Mouse (Mus musculus) stomach, embryonic 16.5 days (tissue): ENCODE results near the gene Gm49345. TPM values are rescaled to one million over a fixed set of nuclear protein-coding genes. Genes with fewer than 3 reads are reported as not detected.
"Not testable (repeated sequence)": the region's sequence is repeated elsewhere in the genome, so short reads cannot be mapped to it uniquely, and the experiment has no call there.

Experiments used
- ATAC-seq: fragments of 200-750 bp; cut with Nextera tagmentation; 2 replicates; pipeline ENCODE4 v1.8.0; 2017; ENCODE audit warnings: moderate number of reproducible peaks, moderate TSS enrichment; ENCODE audit not compliant: insufficient read depth, low FRiP score
- H3K27ac ChIP-seq: fragments of 300-500 bp; sonication (generic); 2 replicates; pipeline ENCODE4 v1.5.1; 2014; ENCODE audit warnings: low read length
- H3K27me3 ChIP-seq: fragments of 300-500 bp; sonication (generic); 2 replicates; pipeline ENCODE4 v1.6.1; 2014; ENCODE audit warnings: low read length, control low read depth, mixed read lengths; ENCODE audit not compliant: control insufficient read depth, insufficient read depth
- H3K36me3 ChIP-seq: fragments of 300-500 bp; sonication (generic); 2 replicates; pipeline ENCODE4 v1.6.1; 2014; ENCODE audit warnings: low read length; ENCODE audit not compliant: control insufficient read depth, insufficient read depth
- H3K4me1 ChIP-seq: fragments of 300-500 bp; sonication (generic); 2 replicates; pipeline ENCODE4 v1.6.1; 2014; ENCODE audit warnings: low read length, control low read depth, mixed read lengths; ENCODE audit not compliant: control insufficient read depth, insufficient read depth
- H3K4me2 ChIP-seq: fragments of 300-500 bp; sonication (generic); 2 replicates; pipeline ENCODE4 v1.6.1; 2014; ENCODE audit warnings: low read depth, low read length, mixed read lengths
- H3K4me3 ChIP-seq: fragments of 300-500 bp; sonication (generic); replicated peaks from 2 replicates; pipeline ENCODE4 v1.5.1; 2014; ENCODE audit warnings: mild to moderate bottlenecking, low read length
- H3K9ac ChIP-seq: fragments of 300-500 bp; sonication (generic); 2 replicates; pipeline ENCODE4 v1.6.1; 2014; ENCODE audit warnings: low read length
- H3K9me3 ChIP-seq: fragments of 300-500 bp; sonication (generic); replicated peaks from 2 replicates; pipeline ENCODE4 v1.6.1; 2016; ENCODE audit warnings: low read length, control low read depth; ENCODE audit not compliant: control insufficient read depth
- WGBS: fragments of 180-500 bp; shearing (Covaris S2); extraction: QIAGEN DNeasy Blood & Tissue Kit; methylation state at CpG from one replicate; pipeline ENCODE4 v1.1.7; 2014; 5-methylcytosine and 5-hydroxymethylcytosine counted together
- polyA plus RNA-seq: library from polyadenylated mRNA; unstranded; fragments of >200 nt; fragmentation: Nextera tagmentation; extraction: Ambion mirVana; gene quantifications from 2 replicates; pipeline ENCODE4 v1.2.1, GENCODE M21; 2015

The Gm49345 gene
- not detected in 2 replicates for polyA plus RNA-seq

- H3K9me3 ChIP-seq = no peaks in the 10 kb centered on the region
- H3K4me1 ChIP-seq = no peaks in the 10 kb centered on the region
- no peaks in the 10 kb centered on the region for H3K36me3 ChIP-seq
- peak within 1 kb of the TSS; percentile 51 for H3K4me2 ChIP-seq
- H3K27me3 ChIP-seq = no peaks in the 10 kb centered on the region
- 0% methylated on average over 19 of the region's 19 CpGs for WGBS
- H3K4me3 ChIP-seq = peak within 1 kb of the TSS; percentile 89
- ATAC-seq = peak; percentile 98
- peak within 1 kb of the TSS; percentile 66 for H3K27ac ChIP-seq
- peak within 1 kb of the TSS; percentile 89 for H3K9ac ChIP-seq
These were observed at the start of gene Gm49345, which contains the start of gene Zfp729a for GRCm38 (mm10) chr13:67637294-67638007. Gene Gm49345 (minus strand): TSS chr13:67637769. Gene Zfp729a (minus strand): TSS chr13:67637791.

DNA sequence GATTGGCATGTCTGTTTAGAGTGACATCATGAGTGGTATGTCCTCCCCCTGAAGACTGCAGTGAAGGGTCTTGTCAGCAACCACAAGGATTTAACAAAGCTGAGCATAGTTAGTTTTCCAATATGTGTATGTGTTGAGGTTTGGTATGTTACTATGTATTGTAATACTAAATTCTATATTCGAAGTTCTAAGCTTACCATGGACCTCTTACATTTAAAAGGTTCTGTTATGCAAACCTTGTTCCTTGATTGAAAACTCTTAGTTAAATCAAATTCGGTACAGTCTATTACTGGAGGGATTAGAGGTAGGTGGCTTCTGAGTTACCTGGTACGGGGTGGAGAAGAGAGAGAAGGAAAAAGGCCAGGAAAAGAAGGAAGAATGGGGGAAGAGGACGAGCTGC is 49.4 kb upstream of the Gm49345 start, which contains the start of gene Zfp738:
Zfp738 (minus strand) TSS at position 101 of the 400 bp plus-strand sequence.
- no peak within 1 kb of the TSS for H3K4me3 ChIP-seq
- H3K4me1 ChIP-seq = peaks cover 3% of the 10 kb centered on the region; the same call in 1 of the 2 replicates
- no peaks in the 10 kb centered on the region for H3K9me3 ChIP-seq
- 83% methylated on average over 4 of the region's 4 CpGs for WGBS
- H3K9ac ChIP-seq = no peak within 1 kb of the TSS
- no peaks in the 10 kb centered on the region for H3K36me3 ChIP-seq
- no peak within 1 kb of the TSS for H3K4me2 ChIP-seq
- H3K27me3 ChIP-seq = no peaks in the 10 kb centered on the region
- no peak for ATAC-seq
- H3K27ac ChIP-seq = no peak within 1 kb of the TSS

- Histone ChIP-seq H3K4me3 (peak overlapping the region; percentile 76), H3K9ac (peak overlapping the region; percentile 86), H3K4me2 (peak overlapping the region; percentile 53)
- WGBS = 65% methylated on average over 2 of the region's 2 CpGs
- H3K27me3 ChIP-seq, H3K27ac ChIP-seq, H3K9me3 ChIP-seq, ATAC-seq, H3K36me3 ChIP-seq, H3K4me1 ChIP-seq: not testable (repeated sequence)
These were observed 46.3 kb upstream of the Gm49345 start for GRCm38 (mm10) chr13:67683841-67684240.

GRCm38 (mm10) chr13:67682959-67683735 is 45.6 kb upstream of the Gm49345 start:
- H3K27me3 ChIP-seq, H3K4me1 ChIP-seq, H3K9me3 ChIP-seq, H3K27ac ChIP-seq, H3K36me3 ChIP-seq: not testable (repeated sequence)
- H3K4me3 ChIP-seq = peak overlapping the region; percentile 76
- H3K9ac ChIP-seq = peak overlapping the region; percentile 86
- H3K4me2 ChIP-seq = peak overlapping the region; percentile 66
- ATAC-seq = peak; percentile 100
- 14% methylated on average over 16 of the region's 16 CpGs for WGBS

GRCm38 (mm10) chr13:67674902-67675301 is 37.3 kb upstream of the Gm49345 start:
- Histone ChIP-seq H3K4me2 (no peak overlapping the region), H3K27me3 (no peaks in the 10 kb centered on the region), H3K9me3 (no peaks in the 10 kb centered on the region), H3K27ac (no peak overlapping the region), H3K9ac (no peak overlapping the region), H3K36me3 (peaks cover under 1% of the 10 kb centered on the region; the same call in 1 of the 2 replicates), H3K4me1 (no peaks in the 10 kb centered on the region), H3K4me3 (no peak overlapping the region)
- no peak for ATAC-seq
- whole genome bisulfite sequencing = 91% methylated on average over 2 of the region's 2 CpGs

DNA sequence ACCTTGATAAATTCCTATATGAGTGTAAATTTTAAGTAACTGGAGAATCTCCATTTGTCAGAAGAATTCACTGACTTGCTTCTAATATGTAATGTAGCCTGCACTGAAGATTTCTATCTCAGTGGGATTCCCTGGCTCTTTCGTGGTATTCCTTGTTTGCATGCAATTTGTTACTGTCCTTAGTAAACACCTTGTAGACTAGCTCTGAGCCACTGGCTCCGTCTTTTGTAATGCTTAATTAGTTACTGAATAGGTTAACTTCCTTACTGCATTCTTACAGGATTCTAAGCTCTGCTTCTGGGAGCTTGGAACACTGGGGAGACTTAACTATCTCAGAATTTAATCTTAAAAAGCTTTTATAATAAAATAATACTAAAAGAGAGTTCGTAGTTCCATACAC is 14.9 kb upstream of the Gm49345 start:
- Histone ChIP-seq H3K4me1 (no peaks in the 10 kb centered on the region), H3K27me3 (no peaks in the 10 kb centered on the region), H3K9me3 (no peaks in the 10 kb centered on the region), H3K36me3 (no peaks in the 10 kb centered on the region), H3K9ac (no peak overlapping the region), H3K27ac (no peak overlapping the region), H3K4me2 (no peak overlapping the region), H3K4me3 (no peak overlapping the region)
- ATAC-seq = no peak
- 47% methylated on average over 3 of the region's 3 CpGs for WGBS

- H3K4me2 ChIP-seq = peak overlapping the region; percentile 43; the same call in 1 of the 2 replicates
- H3K27me3 ChIP-seq = no peaks in the 10 kb centered on the region
- WGBS = 84% methylated on average over 4 of the region's 4 CpGs
- no peak overlapping the region for H3K9ac ChIP-seq
- H3K4me3 ChIP-seq = peak overlapping the region; percentile 83; the same call in 1 of the 2 replicates
- H3K4me1 ChIP-seq = peaks cover 4% of the 10 kb centered on the region; the same call in 1 of the 2 replicates
- H3K36me3 ChIP-seq = no peaks in the 10 kb centered on the region
- ATAC-seq = no peak
- H3K9me3 ChIP-seq = no peaks in the 10 kb centered on the region; the same call in 1 of the 2 replicates
- no peak overlapping the region for H3K27ac ChIP-seq
These were observed 27.5 kb downstream of the Gm49345 start for GRCm38 (mm10) chr13:67610108-67610507.

DNA sequence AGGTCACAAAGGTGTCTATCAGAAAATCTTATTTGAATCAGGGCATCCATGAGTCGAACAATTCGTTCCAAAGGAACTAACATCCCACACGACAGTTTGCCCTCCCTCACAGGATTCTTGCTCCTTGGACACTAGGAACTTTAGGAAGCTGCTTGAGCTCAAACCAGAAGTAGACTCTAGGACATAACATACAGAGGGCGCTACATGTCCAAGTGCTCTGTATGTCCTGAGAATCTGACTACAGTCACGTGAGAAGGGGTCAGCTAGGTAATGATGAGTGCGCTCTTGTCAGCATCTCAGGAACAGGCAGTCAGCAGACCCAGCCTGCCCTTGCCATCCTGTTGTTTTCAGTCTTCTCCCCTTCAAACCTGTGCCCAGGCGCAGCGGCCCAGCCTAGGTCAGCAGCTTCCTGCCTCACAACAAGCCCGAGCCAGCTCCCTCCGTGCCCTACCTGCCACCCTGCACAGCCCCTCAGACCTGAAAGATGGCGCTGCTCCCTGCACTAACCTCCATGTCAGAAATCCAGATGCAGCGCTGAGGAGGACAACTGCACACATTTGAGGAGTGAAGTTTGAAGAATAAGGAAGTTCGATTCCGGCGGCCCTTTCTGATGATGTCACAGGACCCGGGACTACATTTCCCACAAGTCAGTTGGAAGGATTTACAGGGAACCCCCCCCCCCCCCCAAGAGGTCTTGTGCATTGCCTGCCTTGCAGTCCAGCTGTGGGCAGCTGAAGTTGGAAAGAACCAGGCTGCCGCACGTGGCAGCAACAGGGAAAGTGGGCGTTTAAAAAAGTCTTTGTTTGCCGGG is 28.3 kb downstream of the Gm49345 start, which contains the start of gene Zfp729b:
Zfp729b (minus strand) TSS at position 642 of the 811 bp plus-strand sequence.
- WGBS = 2% methylated on average over 20 of the region's 20 CpGs
- Histone ChIP-seq H3K9me3 (no peaks in the 10 kb centered on the region; the same call in 1 of the 2 replicates), H3K4me2 (peak within 1 kb of the TSS; percentile 63), H3K9ac (peak within 1 kb of the TSS; percentile 90), H3K4me1 (peaks cover 4% of the 10 kb centered on the region; the same call in 1 of the 2 replicates), H3K4me3 (peak within 1 kb of the TSS; percentile 83), H3K27me3 (no peaks in the 10 kb centered on the region), H3K27ac (peak within 1 kb of the TSS; percentile 82), H3K36me3 (no peaks in the 10 kb centered on the region)
- peak; percentile 96 for ATAC-seq
